Mouse (Mus musculus): ENCODE measurements around the gene Bcl2l1. TPM values are rescaled to one million over a fixed set of nuclear protein-coding genes. Genes with fewer than 3 reads are reported as not detected.

The Bcl2l1 gene
- polyA plus RNA-seq, 1 experiment, result 142 TPM

DNA sequence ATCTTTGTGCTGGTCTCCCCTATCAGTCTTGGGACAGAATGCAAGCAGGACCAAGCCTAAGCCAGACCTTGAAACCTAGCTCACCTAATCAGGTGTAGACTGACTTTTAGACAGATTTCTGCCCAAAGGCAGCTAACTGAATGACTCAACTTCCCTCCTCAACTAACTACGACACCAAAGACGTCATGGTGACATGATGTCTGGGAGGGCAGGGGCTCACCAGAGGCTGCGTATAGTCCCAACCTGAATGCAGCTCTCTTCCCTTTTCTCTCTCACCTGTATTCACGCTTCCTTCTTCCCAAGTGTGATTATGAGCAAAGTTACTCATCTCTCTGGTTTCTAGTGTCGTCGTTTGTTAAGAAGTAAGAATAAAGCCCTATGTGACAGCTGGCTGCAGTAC is 44.0 kb downstream of the Bcl2l1 start:
- Histone ChIP-seq H3K27ac (ENCODE audit: insufficient read depth, low read length) (peak overlapping the region; percentile 55; the same call in 1 of the 2 replicates), H3K4me3 (replicated peaks; ENCODE audit: insufficient read depth, low read depth, low read length) (no peak overlapping the region), H3K4me1 (ENCODE audit: control insufficient read depth, insufficient read depth, low read length) (peaks cover 56% of the 10 kb centered on the region), H3K27me3 (ENCODE audit: control insufficient read depth, insufficient read depth, low read length) (no peaks in the 10 kb centered on the region)
- TF ChIP-seq CTCF (IDR thresholded peaks at IDR 0.05; ENCODE audit: borderline replicate concordance, insufficient read depth, low read depth, low read length) (no peak), POLR2A (IDR thresholded peaks at IDR 0.05; ENCODE audit: borderline replicate concordance, insufficient read depth, low read length) (no peak)
- no peak for DNase-seq
- 95% methylated on average over 6 of the region's 6 CpGs for WGBS

DNA sequence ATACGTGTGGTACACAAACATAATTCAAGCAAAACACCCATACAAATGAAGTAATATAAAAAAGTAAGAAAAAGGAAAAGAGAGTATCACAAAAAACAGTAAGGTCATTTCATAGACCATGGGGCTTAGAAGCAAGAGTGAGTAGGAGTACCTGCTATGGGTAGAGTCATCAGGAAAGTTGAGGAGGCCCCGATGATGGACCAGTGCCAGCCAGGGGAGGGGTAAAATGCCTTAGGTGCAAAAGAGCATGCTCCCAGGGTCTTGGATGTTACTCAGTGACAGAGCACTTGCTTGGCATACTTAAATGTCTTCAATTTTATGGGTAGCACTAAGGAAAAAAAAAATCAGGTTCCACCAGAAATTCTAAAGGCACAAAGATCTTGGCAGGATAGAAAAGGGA is 44.4 kb downstream of the Bcl2l1 start:
- no peak for DNase-seq
- no peak overlapping the region for H3K4me3 ChIP-seq (replicated peaks; ENCODE audit: insufficient read depth, low read depth, low read length)
- peak overlapping the region; percentile 55; the same call in 1 of the 2 replicates for H3K27ac ChIP-seq (ENCODE audit: insufficient read depth, low read length)
- WGBS, result 75% methylated on average over 2 of the region's 2 CpGs
- H3K4me1 ChIP-seq (ENCODE audit: control insufficient read depth, insufficient read depth, low read length), result peaks cover 56% of the 10 kb centered on the region
- TF ChIP-seq POLR2A (IDR thresholded peaks at IDR 0.05; ENCODE audit: borderline replicate concordance, insufficient read depth, low read length), result no peak
- TF ChIP-seq CTCF (IDR thresholded peaks at IDR 0.05; ENCODE audit: borderline replicate concordance, insufficient read depth, low read depth, low read length), result no peak
- H3K27me3 ChIP-seq (ENCODE audit: control insufficient read depth, insufficient read depth, low read length), result no peaks in the 10 kb centered on the region

DNA sequence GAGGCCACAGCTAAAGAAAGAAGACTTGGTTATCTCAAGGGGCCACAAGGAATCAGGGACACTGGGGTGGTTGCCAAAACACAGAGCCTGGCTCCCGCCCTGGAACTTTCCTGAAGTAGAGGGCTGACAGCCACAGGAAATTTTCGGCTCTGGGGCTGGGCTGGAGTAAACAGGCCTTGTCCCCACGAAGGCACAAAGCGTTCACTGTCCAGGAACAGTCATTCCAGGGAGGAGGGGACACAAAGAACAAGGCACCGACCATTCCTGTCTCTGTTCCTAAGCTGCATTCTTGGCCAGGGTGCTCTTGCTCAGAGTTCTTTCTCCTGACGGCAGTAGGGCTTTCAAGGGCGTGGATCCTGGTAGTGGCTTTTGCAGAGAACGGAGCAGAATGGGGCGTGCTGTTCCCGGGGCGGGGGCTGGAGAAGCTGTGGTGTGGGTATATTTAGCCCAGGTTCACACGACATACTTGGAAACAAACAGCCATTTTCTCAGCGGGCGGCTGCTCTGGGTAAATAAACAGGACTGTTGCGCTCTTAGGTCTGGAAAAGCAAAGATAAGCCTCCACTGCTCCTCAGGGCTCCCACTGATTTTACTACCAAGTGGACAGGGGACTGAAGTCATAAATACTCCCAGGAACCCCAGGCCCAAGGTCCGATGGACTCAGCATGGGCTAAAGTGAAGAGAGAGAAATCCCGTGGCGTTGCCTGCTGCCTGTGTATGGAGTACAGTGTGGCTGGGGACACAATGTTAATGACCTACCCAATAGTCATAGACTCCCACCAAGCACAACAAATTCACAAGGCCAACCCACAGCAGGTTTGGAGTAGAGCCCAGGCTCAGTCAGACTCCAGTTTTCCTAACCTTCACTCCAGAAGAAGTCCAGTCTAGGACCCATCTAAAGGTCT is 45.8 kb downstream of the Bcl2l1 start:
- 2% methylated on average over 18 of the region's 18 CpGs for WGBS
- DNase-seq, result peak; percentile 87 to 90
- TF ChIP-seq POLR2A (IDR thresholded peaks at IDR 0.05; ENCODE audit: borderline replicate concordance, insufficient read depth, low read length) (no peak; the same call in 1 of the 2 replicates), CTCF (IDR thresholded peaks at IDR 0.05; ENCODE audit: borderline replicate concordance, insufficient read depth, low read depth, low read length) (no peak)
- H3K4me1 ChIP-seq (ENCODE audit: control insufficient read depth, insufficient read depth, low read length), result peaks cover 65% of the 10 kb centered on the region
- H3K27ac ChIP-seq (ENCODE audit: insufficient read depth, low read length), result peak overlapping the region; percentile 93
- no peaks in the 10 kb centered on the region for H3K27me3 ChIP-seq (ENCODE audit: control insufficient read depth, insufficient read depth, low read length)
- H3K4me3 ChIP-seq (replicated peaks; ENCODE audit: insufficient read depth, low read depth, low read length), result peak overlapping the region; percentile 3

- no peak for DNase-seq
- Histone ChIP-seq H3K27ac (ENCODE audit: insufficient read depth, low read length) (peak overlapping the region; percentile 93), H3K4me1 (ENCODE audit: control insufficient read depth, insufficient read depth, low read length) (peaks cover 63% of the 10 kb centered on the region), H3K4me3 (replicated peaks; ENCODE audit: insufficient read depth, low read depth, low read length) (no peak overlapping the region), H3K27me3 (ENCODE audit: control insufficient read depth, insufficient read depth, low read length) (no peaks in the 10 kb centered on the region)
- 67% methylated on average over 8 of the region's 8 CpGs for WGBS
- no peak for TF ChIP-seq CTCF (IDR thresholded peaks at IDR 0.05; ENCODE audit: borderline replicate concordance, insufficient read depth, low read depth, low read length)
- no peak for TF ChIP-seq POLR2A (IDR thresholded peaks at IDR 0.05; ENCODE audit: borderline replicate concordance, insufficient read depth, low read length)
Observed at GRCm38 (mm10) chr2:152784640-152785039, 46.9 kb downstream of the Bcl2l1 start.

- 59% methylated on average over 5 of the region's 5 CpGs for WGBS
- Histone ChIP-seq H3K27me3 (ENCODE audit: control insufficient read depth, insufficient read depth, low read length) (no peaks in the 10 kb centered on the region), H3K4me3 (replicated peaks; ENCODE audit: insufficient read depth, low read depth, low read length) (no peak overlapping the region), H3K4me1 (ENCODE audit: control insufficient read depth, insufficient read depth, low read length) (peaks cover 59% of the 10 kb centered on the region), H3K27ac (ENCODE audit: insufficient read depth, low read length) (peak overlapping the region; percentile 72; the same call in 1 of the 2 replicates)
- DNase-seq, result no peak
- TF ChIP-seq CTCF (IDR thresholded peaks at IDR 0.05; ENCODE audit: borderline replicate concordance, insufficient read depth, low read depth, low read length), result no peak
- TF ChIP-seq POLR2A (IDR thresholded peaks at IDR 0.05; ENCODE audit: borderline replicate concordance, insufficient read depth, low read length), result no peak
Observed at GRCm38 (mm10) chr2:152783241-152783640, 48.3 kb downstream of the Bcl2l1 start.

- no peak for TF ChIP-seq CTCF (IDR thresholded peaks at IDR 0.05; ENCODE audit: borderline replicate concordance, insufficient read depth, low read depth, low read length)
- TF ChIP-seq POLR2A (IDR thresholded peaks at IDR 0.05; ENCODE audit: borderline replicate concordance, insufficient read depth, low read length), result no peak
- Histone ChIP-seq H3K27ac (ENCODE audit: insufficient read depth, low read length) (peak overlapping the region; percentile 72), H3K4me1 (ENCODE audit: control insufficient read depth, insufficient read depth, low read length) (peaks cover 58% of the 10 kb centered on the region), H3K27me3 (ENCODE audit: control insufficient read depth, insufficient read depth, low read length) (no peaks in the 10 kb centered on the region), H3K4me3 (replicated peaks; ENCODE audit: insufficient read depth, low read depth, low read length) (no peak overlapping the region)
- peak in 1 of 2 experiments; percentile 34 for DNase-seq
- 30% methylated on average over 5 of the region's 5 CpGs for WGBS
Observed at GRCm38 (mm10) chr2:152782656-152783055, 48.9 kb downstream of the Bcl2l1 start.

DNA sequence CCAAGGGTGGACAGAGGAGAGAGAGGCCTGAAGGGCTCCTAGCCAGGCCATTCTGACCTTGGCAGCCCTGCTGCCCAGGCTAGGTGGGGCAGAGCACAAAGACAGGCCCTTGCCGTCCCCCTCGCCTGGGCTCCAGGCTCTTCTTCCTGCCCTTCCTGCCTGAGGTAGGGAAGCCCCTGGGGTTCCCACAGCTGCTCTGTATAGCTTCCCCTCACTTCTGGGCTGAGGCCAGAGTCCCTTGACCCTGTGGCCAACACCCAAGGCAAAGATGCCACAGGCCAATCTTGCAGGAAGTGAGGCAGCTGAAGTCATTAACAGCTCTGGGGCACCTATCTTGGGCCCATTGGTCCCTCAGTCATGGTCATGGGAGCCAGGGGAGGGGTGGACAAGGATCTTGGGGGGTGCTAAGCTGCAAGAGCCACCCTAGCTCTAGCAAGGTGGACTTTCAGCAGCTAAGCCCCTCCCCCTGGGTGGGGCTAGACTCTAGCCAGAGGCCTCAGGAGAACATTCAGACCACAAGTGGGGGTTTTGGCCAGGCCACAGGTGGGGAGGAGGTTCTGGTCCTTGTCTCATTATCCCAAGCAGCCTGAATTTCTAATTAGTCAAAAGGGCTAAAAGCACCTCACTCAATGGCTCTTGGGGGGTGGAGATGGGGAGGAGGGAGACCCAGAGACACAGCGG is 50.4 kb downstream of the Bcl2l1 start:
- Histone ChIP-seq H3K4me3 (replicated peaks; ENCODE audit: insufficient read depth, low read depth, low read length) (no peak overlapping the region), H3K4me1 (ENCODE audit: control insufficient read depth, insufficient read depth, low read length) (peaks cover 65% of the 10 kb centered on the region), H3K27me3 (ENCODE audit: control insufficient read depth, insufficient read depth, low read length) (no peaks in the 10 kb centered on the region), H3K27ac (ENCODE audit: insufficient read depth, low read length) (peak overlapping the region; percentile 33; the same call in 1 of the 2 replicates)
- DNase-seq, result peak in 1 of 2 experiments; percentile 23
- 39% methylated on average over 3 of the region's 3 CpGs for WGBS
- TF ChIP-seq POLR2A (IDR thresholded peaks at IDR 0.05; ENCODE audit: borderline replicate concordance, insufficient read depth, low read length), result no peak
